Mouse (Mus musculus) neural tube, embryonic 12.5 days (tissue): ENCODE results near the gene C130026I21Rik. TPM values are rescaled to one million over a fixed set of nuclear protein-coding genes. Genes with fewer than 3 reads are reported as not detected.
A peak's percentile ranks its signal among the peaks of the same experiment; 100 is the strongest.
"Not testable (repeated sequence)": the region's sequence is repeated elsewhere in the genome, so short reads cannot be mapped to it uniquely, and the experiment has no call there.

Source experiments
- ATAC-seq: fragments of 200-750 bp; cut with Nextera tagmentation; 2 replicates; pipeline ENCODE4 v1.8.0; 2017; ENCODE audit warnings: low read depth, mild to moderate bottlenecking, moderate TSS enrichment, moderate library complexity; ENCODE audit not compliant: low FRiP score
- H3K27ac ChIP-seq: fragments of 300-500 bp; sonication (generic); 2 replicates; pipeline ENCODE4 v1.5.1; 2016
- H3K27me3 ChIP-seq: fragments of 300-500 bp; sonication (generic); replicated peaks from 2 replicates; pipeline ENCODE4 v1.6.1; 2016; ENCODE audit warnings: mild to moderate bottlenecking
- H3K36me3 ChIP-seq: fragments of 300-500 bp; sonication (generic); 2 replicates; pipeline ENCODE4 v1.6.1; 2016; ENCODE audit warnings: mild to moderate bottlenecking
- H3K4me1 ChIP-seq: fragments of 300-500 bp; sonication (generic); 2 replicates; pipeline ENCODE4 v1.6.1; 2016
- H3K4me2 ChIP-seq: fragments of 300-500 bp; sonication (generic); replicated peaks from 2 replicates; pipeline ENCODE4 v1.6.1; 2016; ENCODE audit warnings: mild to moderate bottlenecking
- H3K4me3 ChIP-seq: fragments of 300-500 bp; sonication (generic); 2 replicates; pipeline ENCODE4 v1.5.1; 2016
- H3K9ac ChIP-seq: fragments of 300-500 bp; sonication (generic); 2 replicates; pipeline ENCODE4 v1.6.1; 2016; ENCODE audit warnings: mild to moderate bottlenecking
- H3K9me3 ChIP-seq: fragments of 300-500 bp; sonication (generic); 2 replicates; pipeline ENCODE4 v1.6.1; 2016; ENCODE audit warnings: mild to moderate bottlenecking
- WGBS: fragments of 180-500 bp; shearing (Covaris S2); methylation state at CpG from one replicate; pipeline ENCODE4 v1.1.7; 2016; 5-methylcytosine and 5-hydroxymethylcytosine counted together
- polyA plus RNA-seq: library from polyadenylated mRNA; unstranded; fragments of >200 nt; fragmentation: Nextera tagmentation; extraction: Ambion mirVana; gene quantifications from 2 replicates; pipeline ENCODE4 v1.2.1, GENCODE M21; 2016

Gene C130026I21Rik
- polyA plus RNA-seq, 1 experiment from 2014 or later: not detected

DNA sequence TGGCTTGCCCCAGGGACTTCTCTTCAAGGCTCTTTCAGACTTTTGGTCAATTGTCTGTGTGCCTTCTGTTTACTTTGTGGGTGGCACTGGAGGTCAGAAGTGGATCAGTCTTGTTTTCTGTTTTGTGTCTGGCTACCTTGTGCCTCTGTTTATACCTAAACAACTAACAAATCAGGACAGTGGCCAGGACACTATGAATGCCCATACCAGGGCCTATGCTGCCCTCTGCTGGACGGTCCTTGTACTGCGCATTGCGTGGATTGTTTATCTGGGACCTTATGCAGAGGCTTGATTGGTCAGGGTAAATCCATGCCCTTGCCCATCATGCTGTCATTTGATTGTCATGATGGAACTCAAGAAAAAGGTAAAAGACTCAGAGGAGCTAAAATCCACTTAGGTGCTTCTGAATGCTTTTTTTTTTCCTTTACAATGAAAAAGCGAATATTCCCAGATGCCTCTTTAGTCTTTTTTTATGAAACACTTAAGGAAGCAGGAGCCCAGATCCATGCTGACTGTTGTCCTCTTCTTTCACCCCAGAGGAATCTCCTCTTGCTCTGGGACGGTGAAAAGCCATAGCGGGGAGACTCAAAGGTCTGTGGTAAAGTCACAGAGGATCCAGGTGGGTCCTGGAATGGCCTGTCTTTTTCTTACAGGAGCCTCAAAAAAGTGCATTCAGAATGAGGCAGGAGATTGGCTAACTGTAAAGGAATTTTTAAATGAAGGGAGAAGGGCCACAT is 155.5 kb downstream of the C130026I21Rik start:
- not testable (repeated sequence) for H3K4me2 ChIP-seq, H3K27ac ChIP-seq, H3K4me3 ChIP-seq, ATAC-seq, H3K9me3 ChIP-seq, H3K27me3 ChIP-seq, H3K9ac ChIP-seq, H3K36me3 ChIP-seq, H3K4me1 ChIP-seq
- WGBS: 50% methylated on average over 6 of the region's 6 CpGs

DNA sequence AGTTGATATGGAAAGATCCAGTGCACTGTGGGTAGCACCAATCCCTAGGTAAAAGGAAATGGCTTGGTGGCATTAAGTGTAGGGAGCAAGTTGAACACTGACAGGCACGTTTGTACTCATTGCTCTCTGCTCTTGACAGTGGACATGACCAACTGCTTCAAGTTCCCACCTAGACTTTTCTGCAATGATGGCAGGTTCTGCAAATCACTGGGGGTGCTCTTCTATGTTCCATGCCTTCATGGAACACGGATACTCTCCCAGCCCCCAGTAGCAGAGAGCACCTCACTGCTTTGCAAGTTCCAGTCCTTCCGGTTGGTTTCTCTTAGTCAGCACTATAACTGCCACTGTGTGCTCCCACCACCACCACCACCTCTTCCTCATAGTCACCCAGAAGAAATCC is 156.3 kb downstream of the C130026I21Rik start:
- H3K4me2 ChIP-seq, H3K36me3 ChIP-seq, H3K9ac ChIP-seq, H3K4me3 ChIP-seq, H3K27ac ChIP-seq, H3K9me3 ChIP-seq, H3K4me1 ChIP-seq, H3K27me3 ChIP-seq: not testable (repeated sequence)
- WGBS: 80% methylated on average over 3 of the region's 3 CpGs
- peak; percentile 58 for ATAC-seq

DNA sequence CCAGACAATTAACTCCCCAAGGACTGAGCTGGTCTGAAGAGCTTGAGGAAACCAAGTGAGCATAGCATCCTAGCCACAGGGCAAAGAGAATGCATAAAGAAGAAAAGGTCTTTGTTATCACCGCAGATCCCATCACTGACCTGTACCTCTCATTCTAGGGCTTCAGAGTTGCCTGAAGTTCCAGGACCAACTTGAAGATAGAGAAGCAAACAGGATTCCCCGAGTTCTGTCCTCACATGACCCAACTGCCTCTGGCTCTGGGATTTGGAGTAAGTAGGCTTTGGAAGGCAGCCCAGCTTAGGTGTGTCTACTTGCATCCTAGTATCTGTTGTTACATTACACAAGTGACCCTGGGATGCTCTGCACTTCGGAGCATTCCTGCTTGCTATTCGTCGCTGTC is 157.5 kb downstream of the C130026I21Rik start:
- H3K4me2 ChIP-seq, H3K4me1 ChIP-seq, H3K4me3 ChIP-seq, H3K27me3 ChIP-seq, H3K27ac ChIP-seq, H3K9ac ChIP-seq, ATAC-seq, H3K36me3 ChIP-seq, H3K9me3 ChIP-seq: not testable (repeated sequence)
- 77% methylated on average over 2 of the region's 5 CpGs for WGBS

DNA sequence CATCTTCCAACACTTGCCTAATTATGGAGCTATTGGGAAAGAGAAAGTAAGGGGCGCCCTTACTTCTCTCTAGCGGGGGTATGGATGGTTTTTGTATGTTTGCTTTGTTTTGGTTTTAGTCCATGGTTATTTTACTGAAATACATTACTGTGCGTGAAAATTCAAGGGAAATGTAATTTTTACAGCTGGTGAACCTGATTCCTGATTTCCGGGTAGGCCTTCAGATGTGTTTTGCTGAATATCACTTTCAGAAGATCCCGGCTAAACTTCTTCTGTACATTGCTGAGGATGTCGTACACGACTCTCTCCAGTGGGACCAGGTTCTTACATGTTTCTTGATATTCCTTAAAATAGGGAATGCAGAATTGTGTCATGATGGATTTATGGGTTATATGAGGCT is 158.1 kb downstream of the C130026I21Rik start:
- H3K9ac ChIP-seq, H3K4me1 ChIP-seq, H3K27ac ChIP-seq, H3K27me3 ChIP-seq, H3K4me3 ChIP-seq, H3K4me2 ChIP-seq, H3K9me3 ChIP-seq, H3K36me3 ChIP-seq, ATAC-seq: not testable (repeated sequence)
- 89% methylated on average over 7 of the region's 7 CpGs for WGBS

DNA sequence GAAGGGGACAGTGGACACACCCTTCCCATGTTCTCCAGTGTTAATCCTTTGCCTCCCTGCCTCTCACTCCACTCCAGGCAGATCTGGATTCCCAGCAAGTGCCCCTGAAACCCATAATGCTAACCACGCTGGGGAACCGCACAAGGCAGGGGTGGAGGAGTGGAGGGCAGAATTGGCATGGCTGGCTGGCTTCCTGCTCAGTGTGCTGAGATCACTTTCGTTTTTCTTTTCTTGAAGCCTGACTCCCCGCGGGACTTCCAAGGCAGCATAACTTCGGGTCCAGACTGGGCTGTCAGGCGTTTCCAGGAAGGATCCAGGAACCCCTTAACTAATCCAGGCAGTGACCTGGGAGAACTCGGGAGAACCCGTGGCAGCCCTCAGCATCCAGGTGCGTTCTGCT is 158.8 kb downstream of the C130026I21Rik start:
- H3K4me3 ChIP-seq, H3K27me3 ChIP-seq, H3K9me3 ChIP-seq, H3K4me2 ChIP-seq, H3K27ac ChIP-seq, ATAC-seq, H3K9ac ChIP-seq, H3K4me1 ChIP-seq, H3K36me3 ChIP-seq: not testable (repeated sequence)
- 74% methylated on average over 10 of the region's 10 CpGs for WGBS

DNA sequence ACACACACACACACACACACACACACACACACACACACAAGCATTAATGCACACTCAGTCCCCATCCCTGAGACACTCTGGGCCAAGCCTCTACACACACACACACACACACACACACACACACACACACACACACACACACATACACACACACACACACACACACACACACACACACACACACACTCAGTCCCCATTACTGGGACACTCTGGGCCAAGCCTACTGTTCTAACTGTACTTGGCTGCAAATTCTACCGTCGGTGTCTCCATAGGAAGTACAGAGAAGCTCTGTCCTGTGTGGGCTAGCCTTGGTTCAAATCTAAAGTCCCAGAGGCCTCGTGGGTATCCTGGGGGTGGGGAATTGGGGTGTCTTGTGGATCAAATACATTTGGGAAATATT is 159.5 kb downstream of the C130026I21Rik start:
- not testable (repeated sequence) for H3K9ac ChIP-seq, H3K4me3 ChIP-seq, H3K27me3 ChIP-seq, H3K4me1 ChIP-seq, H3K9me3 ChIP-seq, H3K27ac ChIP-seq, H3K4me2 ChIP-seq, ATAC-seq, H3K36me3 ChIP-seq
- WGBS: 84% methylated on average over 3 of the region's 3 CpGs

DNA sequence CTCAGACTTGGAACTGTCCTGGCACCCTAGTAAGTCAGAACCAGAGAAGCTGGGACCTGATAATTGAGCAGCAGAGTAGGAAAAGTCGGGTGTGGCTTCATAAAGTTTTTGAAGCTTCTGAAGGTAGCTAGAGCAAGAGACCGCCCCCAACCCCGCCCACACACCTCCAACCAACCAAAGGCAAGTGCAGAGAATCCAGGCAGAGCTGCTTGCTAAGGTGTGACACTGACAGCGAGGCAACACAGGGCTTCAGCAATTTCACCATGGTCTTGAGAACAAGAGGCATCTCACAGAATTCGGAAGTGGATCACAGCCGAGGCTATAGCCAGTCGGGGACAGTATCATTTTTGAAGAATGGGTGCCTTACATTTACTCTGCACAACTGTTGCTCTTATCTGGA is 160.6 kb downstream of the C130026I21Rik start, which contains the start of gene A530032D15Rik:
TSS of gene A530032D15Rik (minus strand) at position 101 of the 400 bp plus-strand sequence.
- not testable (repeated sequence) for ATAC-seq, H3K4me3 ChIP-seq, H3K4me1 ChIP-seq, H3K9me3 ChIP-seq, H3K27me3 ChIP-seq, H3K36me3 ChIP-seq, H3K4me2 ChIP-seq, H3K9ac ChIP-seq, H3K27ac ChIP-seq
- whole genome bisulfite sequencing: 100% methylated on average over 1 of the region's 7 CpGs

DNA sequence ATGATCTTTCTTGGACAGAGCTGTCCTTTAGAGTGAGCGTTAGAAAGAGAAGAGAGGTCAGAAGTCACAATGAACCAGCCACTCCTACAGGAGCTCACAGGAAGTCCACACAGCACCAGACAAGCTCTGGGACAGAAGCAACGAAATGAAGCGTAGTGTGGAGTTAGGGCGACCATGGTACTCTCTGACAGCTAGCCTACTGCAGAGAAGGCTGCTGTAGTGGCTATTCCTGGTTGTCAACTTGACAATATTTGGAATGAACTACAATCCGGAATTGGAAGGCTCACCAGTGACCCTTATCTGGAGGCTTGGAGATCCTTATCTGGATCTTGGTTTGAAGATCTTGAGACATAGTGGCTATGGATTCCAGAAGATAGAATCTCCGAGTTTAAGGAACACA is 164.4 kb downstream of the C130026I21Rik start:
- not testable (repeated sequence) for H3K27me3 ChIP-seq, H3K4me1 ChIP-seq, H3K9me3 ChIP-seq, ATAC-seq, H3K4me2 ChIP-seq, H3K9ac ChIP-seq, H3K4me3 ChIP-seq, H3K36me3 ChIP-seq, H3K27ac ChIP-seq
- WGBS: 69% methylated on average over 5 of the region's 6 CpGs

DNA sequence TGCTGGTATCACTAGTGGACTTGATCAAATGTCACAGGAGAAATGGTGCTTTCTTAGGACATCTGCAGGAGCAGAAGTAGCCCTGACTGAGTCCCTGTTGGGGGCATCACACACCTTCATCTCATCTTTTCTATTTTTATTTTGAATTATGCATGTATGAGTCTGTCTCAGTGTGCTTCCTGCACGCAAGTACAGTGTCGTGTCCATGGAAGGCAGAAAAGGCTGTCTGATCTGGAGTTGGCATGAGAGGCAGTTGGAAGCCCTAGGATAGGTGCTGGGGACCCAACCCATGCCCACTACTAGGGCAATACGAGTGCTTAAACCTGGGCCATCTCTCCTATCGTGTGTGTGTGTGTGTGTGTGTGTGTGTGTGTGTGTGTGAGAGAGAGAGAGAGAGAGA is 165.0 kb downstream of the C130026I21Rik start:
- H3K4me2 ChIP-seq, H3K9ac ChIP-seq, H3K9me3 ChIP-seq, H3K36me3 ChIP-seq, ATAC-seq, H3K4me3 ChIP-seq, H3K27me3 ChIP-seq, H3K4me1 ChIP-seq, H3K27ac ChIP-seq: not testable (repeated sequence)
- WGBS: 89% methylated on average over 4 of the region's 4 CpGs

DNA sequence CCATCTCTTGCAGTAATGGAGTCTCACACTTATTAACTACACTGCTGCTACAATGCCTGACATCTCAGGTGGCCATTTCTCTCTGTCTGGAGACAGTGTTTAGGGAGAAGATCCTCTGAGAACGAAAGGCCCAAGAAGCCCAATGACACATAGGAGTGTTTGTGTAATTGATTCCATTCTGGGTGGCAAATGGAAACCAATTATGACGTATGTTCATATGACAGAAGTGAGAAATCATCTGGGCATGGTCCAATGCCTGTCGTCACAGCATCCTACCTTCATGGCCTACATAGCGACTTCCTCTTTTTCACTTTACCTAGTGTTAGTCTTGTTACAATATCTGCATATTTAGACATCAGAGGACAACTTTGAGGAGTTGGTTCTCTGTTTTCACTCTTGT is 168.6 kb downstream of the C130026I21Rik start:
- H3K4me1 ChIP-seq, H3K9me3 ChIP-seq, H3K9ac ChIP-seq, ATAC-seq, H3K4me3 ChIP-seq, H3K27ac ChIP-seq, H3K36me3 ChIP-seq, H3K4me2 ChIP-seq, H3K27me3 ChIP-seq: not testable (repeated sequence)
- WGBS: 87% methylated on average over 4 of the region's 4 CpGs

DNA sequence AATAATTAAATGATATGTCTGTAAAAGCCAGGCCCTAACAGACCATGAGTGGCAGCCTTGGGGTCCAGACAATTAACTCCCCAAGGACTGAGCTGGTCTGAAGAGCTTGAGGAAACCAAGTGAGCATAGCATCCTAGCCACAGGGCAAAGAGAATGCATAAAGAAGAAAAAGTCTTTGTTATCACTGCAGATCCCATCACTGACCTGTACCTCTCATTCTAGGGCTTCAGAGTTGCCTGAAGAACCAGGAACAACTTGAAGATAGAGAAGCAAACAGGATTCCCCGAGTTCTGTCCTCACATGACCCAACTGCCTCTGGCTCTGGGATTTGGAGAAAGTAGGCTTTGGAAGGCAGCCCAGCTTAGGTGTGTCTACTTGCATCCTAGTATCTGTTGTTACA is 170.5 kb downstream of the C130026I21Rik start, which contains the start of gene Gm10553:
TSS of gene Gm10553 (plus strand) at position 301 of the 400 bp plus-strand sequence.
- WGBS: 77% methylated on average over 1 of the region's 1 CpGs
- H3K4me1 ChIP-seq, H3K36me3 ChIP-seq, H3K4me2 ChIP-seq, H3K9ac ChIP-seq, H3K4me3 ChIP-seq, H3K27me3 ChIP-seq, H3K9me3 ChIP-seq, H3K27ac ChIP-seq, ATAC-seq: not testable (repeated sequence)

DNA sequence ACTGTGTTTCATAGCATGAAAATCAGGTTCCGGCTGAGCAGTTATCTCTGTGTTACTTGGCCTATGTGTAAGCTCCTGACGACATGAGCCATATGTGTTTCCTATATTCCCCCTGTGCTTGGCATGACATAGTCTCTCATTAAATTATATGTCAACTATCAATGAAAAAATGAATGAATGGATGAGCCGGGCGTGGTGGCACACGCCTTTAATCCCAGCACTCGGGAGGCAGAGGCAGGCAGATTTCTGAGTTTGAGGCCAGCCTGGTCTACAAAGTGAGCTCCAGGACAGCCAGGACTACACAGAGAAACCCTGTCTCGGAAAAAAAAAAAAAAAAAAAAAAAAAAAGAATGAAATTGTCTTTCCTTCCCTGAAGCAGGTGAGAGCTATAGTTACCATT is 171.3 kb downstream of the C130026I21Rik start:
- not testable (repeated sequence) for H3K27me3 ChIP-seq, H3K9ac ChIP-seq, H3K4me2 ChIP-seq, ATAC-seq, H3K9me3 ChIP-seq, H3K4me3 ChIP-seq, H3K4me1 ChIP-seq, H3K36me3 ChIP-seq, H3K27ac ChIP-seq
- WGBS: 85% methylated on average over 7 of the region's 7 CpGs

DNA sequence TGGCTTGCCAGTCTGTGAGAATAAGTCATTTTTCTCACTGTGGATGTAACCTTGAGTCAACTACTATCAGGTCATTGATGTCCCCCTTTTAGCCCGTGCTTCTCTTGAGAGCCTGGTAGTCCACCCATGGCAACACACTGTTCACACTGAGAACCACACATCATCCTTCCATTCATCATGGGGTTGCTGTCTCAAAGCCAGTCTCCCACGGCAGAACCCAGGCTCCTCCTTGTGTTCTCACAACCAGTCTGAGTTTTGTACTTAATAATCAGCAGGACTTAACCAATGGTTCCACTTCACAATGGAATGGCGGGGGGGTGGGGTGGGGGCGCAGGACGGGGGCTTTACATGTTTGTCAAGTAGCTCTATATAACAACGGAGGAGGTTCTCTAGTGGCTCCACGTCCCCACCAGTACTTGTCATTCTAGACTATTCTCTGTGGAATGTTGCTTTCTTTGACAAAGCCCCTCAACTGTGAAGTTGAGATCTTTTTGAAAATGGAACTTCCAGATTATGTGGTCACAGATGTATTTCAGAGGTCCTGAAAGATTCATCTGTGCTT is 177.3 kb downstream of the C130026I21Rik start:
- H3K9me3 ChIP-seq: peaks cover 10% of the 10 kb centered on the region; the same call in 1 of the 2 replicates
- not testable (repeated sequence) for H3K27ac ChIP-seq, H3K4me2 ChIP-seq, ATAC-seq, H3K9ac ChIP-seq, H3K4me3 ChIP-seq, H3K27me3 ChIP-seq, H3K4me1 ChIP-seq, H3K36me3 ChIP-seq
- 85% methylated on average over 6 of the region's 7 CpGs for WGBS
